Mouse (Mus musculus): ENCODE data around the gene Lrrc8b.

DNA sequence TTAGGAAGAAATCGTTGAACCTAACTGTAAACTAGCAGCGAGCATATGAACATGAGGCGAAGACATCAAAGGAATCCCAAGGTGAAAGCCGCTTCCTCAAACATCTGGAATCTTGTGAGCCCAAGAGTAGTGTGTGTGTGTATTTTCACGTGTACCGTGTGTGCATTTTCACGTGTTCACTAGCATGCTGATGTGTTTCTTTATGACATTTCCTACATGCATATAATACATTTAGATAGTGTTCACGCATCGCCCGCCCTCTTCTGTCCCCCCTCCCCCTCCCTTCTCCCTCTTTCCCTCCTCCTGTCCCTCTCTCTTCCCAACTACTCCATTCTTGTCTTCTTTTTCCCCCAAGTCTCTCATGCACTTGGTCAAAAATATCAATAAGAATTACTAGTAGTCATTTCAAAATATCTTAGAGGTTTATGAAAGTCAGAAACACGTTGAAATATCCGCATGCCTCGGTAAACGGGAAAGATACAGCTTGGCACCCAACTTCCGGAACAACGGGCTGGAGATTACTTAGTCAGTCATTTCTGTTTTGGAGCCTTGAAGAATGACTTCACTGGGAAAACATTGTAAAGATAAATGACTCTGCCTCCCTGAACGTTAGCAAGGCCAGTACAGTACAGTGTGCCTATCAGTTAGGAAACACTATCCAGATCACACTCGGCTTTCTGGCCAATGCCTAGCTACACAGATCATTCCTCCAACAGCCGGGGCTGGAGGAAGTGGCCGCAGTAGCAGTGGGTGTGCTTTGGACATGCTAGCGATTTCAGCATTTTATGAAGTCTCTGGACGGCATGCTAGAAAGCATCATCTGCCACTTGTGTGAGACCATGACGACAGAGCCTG, 112.1 kb downstream of the Lrrc8b start:
- TF ChIP-seq GATA1 (IDR thresholded peaks at IDR 0.05; ENCODE audit: low read length) (no peak), TAL1 (IDR thresholded peaks at IDR 0.05; ENCODE audit: low read length) (no peak)
